Mouse (Mus musculus): ENCODE data around the gene Slc15a3.
A peak's percentile ranks its signal among the peaks of the same experiment; 100 is the strongest.

Gene Slc15a3

DNA sequence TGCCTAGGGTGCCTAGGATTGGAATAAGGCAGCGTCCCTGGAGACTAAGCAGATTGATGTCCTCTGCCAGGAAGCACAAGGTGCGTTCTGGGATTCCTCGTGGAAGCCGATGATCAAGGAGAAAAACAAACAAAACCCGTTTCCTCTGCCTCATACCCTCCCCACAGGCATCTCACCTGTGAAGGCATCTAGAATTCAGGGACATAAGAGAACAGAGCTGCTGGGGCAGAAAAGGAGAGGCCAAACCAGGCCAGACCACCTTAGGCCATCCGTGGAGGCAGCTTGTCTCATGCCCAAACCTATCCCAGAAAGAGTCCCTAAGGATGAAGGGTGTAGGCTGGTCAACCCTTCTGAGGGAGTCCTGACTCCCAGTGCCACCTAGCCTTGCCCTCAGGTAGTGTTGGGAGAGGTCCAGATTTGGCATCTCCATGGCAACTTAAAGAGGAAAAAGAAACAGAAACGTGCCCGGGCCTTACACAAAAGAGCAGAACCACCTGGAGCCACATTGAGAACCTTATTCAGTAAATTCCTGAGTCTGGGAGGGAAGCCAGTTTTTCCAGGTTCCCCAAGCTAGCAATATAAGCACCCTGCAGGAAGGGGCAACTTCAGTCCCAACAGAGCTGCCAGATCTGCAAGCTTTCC is 30.5 kb downstream of the Slc15a3 start, which contains the start of gene Tmem132a:
Tmem132a (minus strand) TSS at position 55 of the 642 bp plus-strand sequence.
- DNase-seq (ENCODE audit: low read depth, low spot score) = peak; percentile 81

DNA sequence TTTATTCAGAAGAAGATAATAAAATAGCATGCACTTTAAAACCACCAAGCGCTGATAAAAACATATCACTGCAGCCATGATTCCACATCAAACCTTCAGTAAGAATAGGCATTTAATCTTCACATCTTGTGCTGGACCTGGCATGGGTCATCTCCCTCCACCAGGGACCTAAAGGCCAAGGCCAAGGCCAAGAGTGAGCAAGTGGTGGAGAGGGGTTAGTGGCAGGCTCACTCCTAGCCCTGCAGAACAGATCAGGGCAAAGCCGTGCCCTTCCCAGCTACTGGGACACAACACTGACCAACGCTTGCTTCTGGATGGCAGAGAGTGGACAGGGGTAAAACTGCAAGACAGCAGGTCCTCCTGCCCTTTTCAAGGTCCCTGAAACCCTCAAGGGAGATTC is 31.1 kb downstream of the Slc15a3 start:
- DNase-seq (ENCODE audit: low read depth, low spot score) = no peak

GRCm38 (mm10) chr19:10871328-10871961 is 31.9 kb downstream of the Slc15a3 start:
- DNase-seq (ENCODE audit: low read depth, low spot score) = peak; percentile 33

DNA sequence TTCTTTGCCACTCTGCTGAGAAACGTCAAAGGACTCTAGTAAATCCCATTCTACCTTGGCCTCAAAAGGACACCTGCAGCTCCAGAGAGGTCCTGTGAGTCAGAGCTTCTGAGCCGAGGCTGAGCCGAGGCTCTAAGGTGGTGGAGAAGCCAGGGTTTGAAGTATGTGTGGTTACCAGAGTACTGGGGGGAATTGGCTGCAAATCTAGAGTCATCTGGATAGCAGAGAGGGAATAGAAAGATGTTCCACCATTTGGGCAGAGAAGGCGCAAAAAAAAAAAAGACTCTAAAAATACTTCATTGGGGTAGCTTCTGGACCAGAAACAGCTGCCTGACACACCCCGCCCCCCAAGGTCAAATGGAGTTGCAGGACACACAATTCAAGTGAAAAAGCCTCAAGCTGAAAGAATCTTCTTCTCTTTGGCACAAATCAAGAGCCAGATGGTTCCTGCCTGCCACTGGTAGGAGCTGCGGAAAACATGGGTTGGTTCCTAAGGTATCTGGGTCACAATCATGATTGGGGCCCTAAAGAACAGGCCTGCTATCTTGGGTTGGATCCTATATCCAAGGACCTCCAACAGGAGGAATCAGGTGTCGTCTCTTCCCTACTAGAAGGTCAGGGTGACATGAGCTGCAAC is 38.8 kb downstream of the Slc15a3 start:
- peak; percentile 93 for DNase-seq (ENCODE audit: low read depth, low spot score)

GRCm38 (mm10) chr19:10880085-10880974 is 40.8 kb downstream of the Slc15a3 start:
- peak; percentile 77 for DNase-seq (ENCODE audit: low read depth, low spot score)

DNA sequence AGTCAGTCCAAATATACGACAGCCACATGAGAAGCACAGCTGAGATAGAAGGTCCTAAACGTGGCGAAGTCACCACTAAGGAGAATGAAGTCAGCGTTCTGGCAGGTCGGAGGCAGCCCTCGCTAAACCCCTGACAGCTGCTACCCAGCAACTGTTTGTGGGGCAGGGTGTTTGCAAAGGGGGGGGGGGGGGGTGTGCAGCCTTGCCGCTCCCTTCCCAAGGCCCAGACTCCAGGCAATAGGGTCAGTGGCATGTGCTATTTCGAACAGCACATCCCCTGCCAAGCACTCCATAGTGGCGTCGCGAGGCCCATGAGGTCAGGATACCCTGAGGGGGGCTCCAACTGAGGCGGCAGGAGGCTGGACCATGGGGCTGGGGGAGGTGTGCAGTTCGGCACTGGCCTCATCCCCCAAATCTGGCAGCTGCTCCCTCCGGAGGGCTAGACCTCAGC is 41.5 kb downstream of the Slc15a3 start:
- DNase-seq (ENCODE audit: low read depth, low spot score) = no peak

DNA sequence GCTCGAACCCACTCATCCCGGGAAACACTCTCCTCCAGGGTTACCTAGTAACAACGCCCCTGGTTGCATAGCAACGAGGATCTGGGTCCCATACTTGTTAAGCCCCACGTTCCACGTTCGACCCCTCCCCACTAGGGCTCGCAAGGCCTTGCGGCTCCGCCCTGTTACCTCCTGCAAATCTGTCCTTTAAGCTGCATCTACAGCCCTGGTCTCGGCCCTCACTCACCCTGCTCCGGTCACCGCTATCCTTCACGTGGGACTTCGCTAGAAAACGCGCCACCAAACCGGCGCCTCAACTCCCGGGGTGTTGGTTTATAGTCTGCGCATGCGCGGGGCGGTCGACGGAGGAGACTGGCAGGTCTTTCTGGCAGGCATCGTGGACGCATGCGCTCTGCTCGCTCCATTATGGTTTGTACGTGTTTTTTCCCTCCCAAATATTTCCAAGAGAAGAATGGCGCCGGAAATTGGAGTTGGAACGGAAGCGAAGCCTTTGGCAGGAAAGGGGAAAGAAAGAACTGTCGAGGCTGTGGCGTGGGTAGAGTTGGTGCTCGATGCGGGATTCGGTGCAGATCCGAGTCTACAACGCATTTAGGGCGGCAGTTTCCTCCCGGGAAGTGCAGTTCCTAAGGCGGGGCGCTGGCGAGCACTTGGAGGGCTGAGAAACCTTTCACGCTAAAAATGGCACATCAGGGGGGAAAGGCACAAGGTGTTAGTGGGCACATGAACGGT is 42.1 kb downstream of the Slc15a3 start, which contains the start of gene Tmem109:
Tmem109 (minus strand) TSS at position 576 of the 729 bp plus-strand sequence.
- peak; percentile 98 for DNase-seq (ENCODE audit: low read depth, low spot score)

GRCm38 (mm10) chr19:10892201-10892600 is 52.7 kb downstream of the Slc15a3 start:
- no peak for DNase-seq (ENCODE audit: low read depth, low spot score)

GRCm38 (mm10) chr19:10895016-10895528 is 55.5 kb downstream of the Slc15a3 start, which contains the start of gene Prpf19:
TSS of gene Prpf19 (plus strand) at chr19:10895231.
- peak; percentile 99 for DNase-seq (ENCODE audit: low read depth, low spot score)

DNA sequence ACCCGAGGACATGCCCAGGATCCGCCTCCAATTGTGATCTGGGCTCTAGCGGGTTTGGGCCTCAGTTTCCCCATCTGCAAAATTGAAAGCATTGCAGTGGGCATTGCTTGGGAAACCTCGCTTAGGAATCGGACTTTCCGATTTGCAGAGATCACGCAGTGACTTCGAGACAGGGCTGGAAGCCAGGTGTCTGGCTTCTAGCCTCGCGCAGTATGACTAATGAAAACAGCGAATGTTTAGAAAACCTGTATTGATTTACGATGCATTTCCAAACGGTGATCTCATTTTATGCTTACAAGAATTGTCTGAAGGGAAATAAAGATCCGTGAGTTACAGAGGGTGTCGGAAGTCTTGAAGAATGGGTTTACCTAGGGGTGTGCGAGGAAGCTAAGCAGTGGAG is 56.2 kb downstream of the Slc15a3 start:
- DNase-seq (ENCODE audit: low read depth, low spot score) = peak; percentile 37

DNA sequence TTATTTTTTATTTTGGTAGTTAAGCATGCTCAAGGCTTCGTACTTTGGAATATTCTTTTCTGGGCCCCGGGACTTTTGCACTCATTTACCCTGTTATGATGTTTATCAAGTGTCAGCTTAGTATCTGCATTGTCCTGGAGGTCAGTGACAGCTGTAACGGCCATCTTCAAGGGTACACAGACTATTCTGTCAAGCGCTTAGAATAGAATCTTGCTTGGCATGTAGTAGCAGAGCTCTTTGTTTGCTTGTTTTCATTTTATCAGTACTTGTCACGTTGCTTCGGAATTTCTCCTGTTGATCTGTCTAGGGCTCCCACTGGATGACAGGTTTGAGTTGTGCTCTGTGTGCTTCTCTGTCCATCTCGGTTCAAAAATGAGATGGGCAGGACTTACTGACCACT is 57.3 kb downstream of the Slc15a3 start:
- no peak for DNase-seq (ENCODE audit: low read depth, low spot score)

GRCm38 (mm10) chr19:10897491-10897890 is 58.0 kb downstream of the Slc15a3 start:
- no peak for DNase-seq (ENCODE audit: low read depth, low spot score)

DNA sequence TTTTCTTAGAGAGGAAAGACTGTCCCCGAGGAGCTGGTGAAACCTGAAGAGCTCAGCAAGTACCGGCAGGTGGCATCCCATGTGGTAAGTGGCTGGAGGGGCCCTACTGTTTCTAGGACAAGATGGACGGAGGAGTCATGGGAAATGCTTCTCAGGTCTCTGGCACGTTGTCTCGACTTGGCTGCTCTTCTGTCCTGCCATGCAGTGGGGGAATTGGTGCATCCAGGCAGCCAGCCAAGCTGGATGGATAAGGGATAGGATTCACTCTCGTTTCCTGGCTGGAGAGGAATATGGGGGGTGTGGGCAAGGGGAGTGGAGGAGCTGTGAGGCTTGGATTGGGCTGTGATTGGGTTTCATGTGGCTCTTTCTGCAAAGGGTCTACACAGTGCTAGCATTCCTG is 60.8 kb downstream of the Slc15a3 start:
- DNase-seq (ENCODE audit: low read depth, low spot score) = no peak

- DNase-seq (ENCODE audit: low read depth, low spot score) = no peak
Measured at GRCm38 (mm10) chr19:10901046-10901445, 61.5 kb downstream of the Slc15a3 start.

- DNase-seq (ENCODE audit: low read depth, low spot score) = no peak
Measured at GRCm38 (mm10) chr19:10904512-10904911, 65.0 kb downstream of the Slc15a3 start.

- DNase-seq (ENCODE audit: low read depth, low spot score) = peak; percentile 80
Measured at GRCm38 (mm10) chr19:10904927-10905727, 65.6 kb downstream of the Slc15a3 start.

DNA sequence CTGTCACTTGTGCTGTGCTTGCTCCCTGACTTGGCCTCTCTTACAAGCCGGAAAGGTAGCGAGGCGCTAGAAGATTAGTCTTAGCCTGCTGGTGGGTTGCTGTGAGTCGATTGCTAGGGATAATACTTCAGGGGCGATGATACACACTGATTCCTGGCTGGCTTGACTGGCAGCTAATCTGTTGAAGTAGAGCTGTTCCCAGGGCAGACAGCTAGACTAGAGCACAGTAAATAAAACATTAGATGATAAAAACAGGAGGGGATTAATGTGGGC is 66.1 kb downstream of the Slc15a3 start:
- DNase-seq (ENCODE audit: low read depth, low spot score) = no peak

GRCm38 (mm10) chr19:10907891-10908290 is 68.4 kb downstream of the Slc15a3 start:
- DNase-seq (ENCODE audit: low read depth, low spot score) = peak; percentile 76

Data from brain, adult 2 months (tissue).